15 mouse cellular contexts compared by ENCODE assay signal in the genomic region with DNA sequence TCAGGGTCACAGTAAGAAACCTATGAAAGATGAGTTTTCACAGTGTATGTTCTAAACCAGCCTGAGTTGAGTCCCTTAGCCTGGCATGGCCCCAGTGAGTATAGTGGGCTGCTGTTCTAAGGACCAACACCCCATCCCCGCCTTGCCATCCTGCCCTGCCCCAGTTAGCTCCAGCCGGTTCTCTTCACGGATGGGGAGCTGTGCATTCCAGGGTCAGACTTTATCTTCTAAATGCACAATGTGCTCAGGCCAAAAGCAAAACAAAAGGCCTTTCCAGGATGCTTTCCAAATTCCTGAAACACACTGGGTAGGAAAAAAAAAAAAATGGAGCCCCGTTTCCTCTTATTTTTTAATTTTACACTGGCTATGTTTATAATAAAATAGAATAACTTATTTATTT. TPM values are rescaled to one million over a fixed set of nuclear protein-coding genes. Genes with fewer than 3 reads are reported as not detected.
DNase-seq lines count a peak whose midpoint lies in the region; ATAC-seq lines count a peak whose summit lies in the region.
"Had no signal": no experiment of that assay in that cellular context is flagged by ENCODE, and none has a peak within 500 bp of the region (broad histone marks: within the 10 kb centered on the region; RNA-seq: fewer than 3 reads in every experiment).

No protein-coding gene starts in this region.

- no peak overlapping the region for H3K4me3 ChIP-seq in hindbrain, embryonic 14.5 days (replicated peaks; ENCODE audit: low read length)
- no peak overlapping the region for H3K4me3 ChIP-seq in hindbrain, embryonic 16.5 days (ENCODE audit: low read length)
- no peak overlapping the region for H3K4me3 ChIP-seq in heart, embryonic 12.5 days
- H3K4me3 ChIP-seq in lung, embryonic 16.5 days (ENCODE audit: low read length), result no peak overlapping the region
- H3K4me3 ChIP-seq: erythroblast, embryonic 14.5 days; limb, embryonic 10.5 days had no signal

- H3K27ac ChIP-seq in hindbrain, embryonic 14.5 days, result 0 out of 2 replicates have a peak overlapping the region, but pooled peaks have one; percentile 38
- no peak overlapping the region for H3K27ac ChIP-seq in hindbrain, embryonic 16.5 days (ENCODE audit: low read depth, low read length)
- H3K27ac ChIP-seq in heart, embryonic 12.5 days (ENCODE audit: poor library complexity, severe bottlenecking), result peak overlapping the region; percentile 73; the same call in 1 of the 2 replicates
- peak overlapping the region; percentile 68 for H3K27ac ChIP-seq in lung, embryonic 16.5 days (ENCODE audit: low read length)
- H3K27ac ChIP-seq: limb, embryonic 10.5 days had no signal

- intact Hi-C loops in left cerebral cortex, postnatal 14 days (cut with DNase I), result no loop called here

- H3K4me2 ChIP-seq in hindbrain, embryonic 14.5 days (replicated peaks), result no peak overlapping the region; the same call in 1 of the 2 replicates
- H3K4me2 ChIP-seq in hindbrain, embryonic 16.5 days (ENCODE audit: low read length), result no peak overlapping the region
- peak overlapping the region; percentile 35 for H3K4me2 ChIP-seq in heart, embryonic 12.5 days
- peak overlapping the region; percentile 26; the same call in 1 of the 2 replicates for H3K4me2 ChIP-seq in lung, embryonic 16.5 days (ENCODE audit: low read depth, low read length)

- no peaks in the 10 kb centered on the region for H3K36me3 ChIP-seq in hindbrain, embryonic 14.5 days (replicated peaks; ENCODE audit: control insufficient read depth, insufficient read depth)
- H3K36me3 ChIP-seq in hindbrain, embryonic 16.5 days (ENCODE audit: control insufficient read depth, insufficient read depth, low read length), result no peaks in the 10 kb centered on the region
- H3K36me3 ChIP-seq in heart, embryonic 12.5 days, result peaks cover 15% of the 10 kb centered on the region
- no peaks in the 10 kb centered on the region for H3K36me3 ChIP-seq in lung, embryonic 16.5 days (ENCODE audit: control insufficient read depth, insufficient read depth, low read length)

- H3K27me3 ChIP-seq in hindbrain, embryonic 14.5 days (ENCODE audit: control insufficient read depth, insufficient read depth, low read length), result no peaks in the 10 kb centered on the region
- no peaks in the 10 kb centered on the region for H3K27me3 ChIP-seq in hindbrain, embryonic 16.5 days (replicated peaks; ENCODE audit: control insufficient read depth, insufficient read depth, low read length)
- no peaks in the 10 kb centered on the region for H3K27me3 ChIP-seq in heart, embryonic 12.5 days (replicated peaks)
- no peaks in the 10 kb centered on the region for H3K27me3 ChIP-seq in lung, embryonic 16.5 days (ENCODE audit: control insufficient read depth, insufficient read depth, low read depth, low read length)

- WGBS in hindbrain, embryonic 14.5 days, result 45% methylated on average over 4 of the region's 4 CpGs
- 39% methylated on average over 4 of the region's 4 CpGs for WGBS in hindbrain, embryonic 16.5 days
- WGBS in heart, embryonic 12.5 days, result 26% methylated on average over 4 of the region's 4 CpGs
- 33% methylated on average over 4 of the region's 4 CpGs for WGBS in lung, embryonic 16.5 days

- peaks cover 29% of the 10 kb centered on the region for H3K4me1 ChIP-seq in hindbrain, embryonic 14.5 days (replicated peaks; ENCODE audit: control insufficient read depth, insufficient read depth, low read length)
- peaks cover 18% of the 10 kb centered on the region for H3K4me1 ChIP-seq in hindbrain, embryonic 16.5 days (ENCODE audit: control insufficient read depth, insufficient read depth, low read depth, low read length)
- peaks cover 64% of the 10 kb centered on the region for H3K4me1 ChIP-seq in heart, embryonic 12.5 days (replicated peaks)
- H3K4me1 ChIP-seq in lung, embryonic 16.5 days (replicated peaks; ENCODE audit: control insufficient read depth, insufficient read depth, low read length), result peaks cover 34% of the 10 kb centered on the region

- ATAC-seq in hindbrain, embryonic 14.5 days (ENCODE audit: low FRiP score), result no peak
- ATAC-seq in hindbrain, embryonic 16.5 days, result no peak
- ATAC-seq in heart, embryonic 12.5 days (ENCODE audit: insufficient number of reproducible peaks, low FRiP score), result peak; percentile 29; the same call in 1 of the 2 replicates
- peak; percentile 74 for ATAC-seq in lung, embryonic 16.5 days (ENCODE audit: low read depth)

- no peaks in the 10 kb centered on the region for H3K9me3 ChIP-seq in hindbrain, embryonic 14.5 days (ENCODE audit: control insufficient read depth, low read length)
- H3K9me3 ChIP-seq in hindbrain, embryonic 16.5 days (ENCODE audit: control insufficient read depth, low read length), result no peaks in the 10 kb centered on the region
- H3K9me3 ChIP-seq in heart, embryonic 12.5 days (replicated peaks), result no peaks in the 10 kb centered on the region
- H3K9me3 ChIP-seq in lung, embryonic 16.5 days (ENCODE audit: control insufficient read depth, low read length), result no peaks in the 10 kb centered on the region
- H3K9me3 ChIP-seq: limb, embryonic 10.5 days had no signal

- no peak overlapping the region for H3K9ac ChIP-seq in hindbrain, embryonic 14.5 days
- H3K9ac ChIP-seq in hindbrain, embryonic 16.5 days (ENCODE audit: low read depth, low read length), result no peak overlapping the region
- H3K9ac ChIP-seq in heart, embryonic 12.5 days, result peak overlapping the region; percentile 58; the same call in 1 of the 2 replicates
- H3K9ac ChIP-seq in lung, embryonic 16.5 days (ENCODE audit: low read length), result no peak overlapping the region

- no peak for DNase-seq in hindbrain, embryonic 14.5 days (ENCODE audit: low spot score)
- peak; percentile 87 for DNase-seq in Muller cell, postnatal 12 days (ENCODE audit: inconsistent ontology term)
- DNase-seq in cerebellum, postnatal 4 days (ENCODE audit: low spot score in 2 of 2), result no peak
- no peak for DNase-seq in thymus, postnatal 4 days
- DNase-seq in left cerebral cortex, postnatal 14 days (ENCODE audit: low spot score in 2 of 2), result no peak
- DNase-seq: cerebellum, adult 9-10 months; gastrocnemius, postnatal 14 days; right cerebral cortex, postnatal 14 days; thymus, postnatal 25 days had no signal

RNA-seq across cellular contexts. Expression of a gene that starts 23.9 kb away (rescaled TPM):
- polyA plus RNA-seq in hindbrain, embryonic 14.5 days (2014; fragmentation: Nextera tagmentation; extraction: Ambion mirVana), result 29.1 and 43.5 TPM in 2 replicates
- polyA plus RNA-seq in hindbrain, embryonic 16.5 days (2015; fragmentation: Nextera tagmentation; extraction: Ambion mirVana), result 24.1 and 27.7 TPM in 2 replicates
- polyA plus RNA-seq in heart, embryonic 12.5 days (2016; fragmentation: Nextera tagmentation; extraction: Ambion mirVana), result 33.6 and 34.1 TPM in 2 replicates
- polyA plus RNA-seq in lung, embryonic 16.5 days (2015; fragmentation: Nextera tagmentation; extraction: Ambion mirVana), result 175 and 182 TPM in 2 replicates
- 10 to 100 TPM; 27.3 to 32.7 TPM for total RNA-seq in left cerebral cortex, postnatal 14 days (2021)
- total RNA-seq: CH12.LX had no signal
- polyA plus RNA-seq: erythroblast, embryonic 14.5 days had no signal

RNA-seq across cellular contexts. Expression of a gene that starts 24.9 kb away (rescaled TPM):
- polyA plus RNA-seq in hindbrain, embryonic 14.5 days (2014; fragmentation: Nextera tagmentation; extraction: Ambion mirVana), result 68.7 and 72.6 TPM in 2 replicates
- 44.9 and 57.9 TPM in 2 replicates for polyA plus RNA-seq in hindbrain, embryonic 16.5 days (2015; fragmentation: Nextera tagmentation; extraction: Ambion mirVana)
- 60.6 and 66.2 TPM in 2 replicates for polyA plus RNA-seq in heart, embryonic 12.5 days (2016; fragmentation: Nextera tagmentation; extraction: Ambion mirVana)
- 75.4 and 78.4 TPM in 2 replicates for polyA plus RNA-seq in lung, embryonic 16.5 days (2015; fragmentation: Nextera tagmentation; extraction: Ambion mirVana)
- total RNA-seq in left cerebral cortex, postnatal 14 days (2021), result 10 to 100 TPM; 26.0 to 26.2 TPM

Comparison
In these comparisons a context has a peak if more than half of its experiments do, and no peak if none do; other contexts are left out.
1. ATAC-seq: peak in heart, embryonic 12.5 days (single experiment) and lung, embryonic 16.5 days (single experiment); none in hindbrain, embryonic 14.5 days (single experiment) and hindbrain, embryonic 16.5 days (single experiment).
2. H3K4me2 ChIP-seq: peak in heart, embryonic 12.5 days (single experiment) and lung, embryonic 16.5 days (single experiment); none in hindbrain, embryonic 14.5 days (single experiment) and hindbrain, embryonic 16.5 days (single experiment).